Mouse (Mus musculus) left cerebral cortex, adult 2 months (tissue): ENCODE measurements around the gene Net1. TPM values are rescaled to one million over a fixed set of nuclear protein-coding genes. Genes with fewer than 3 reads are reported as not detected.

Source experiments
- DNase-seq, 2 experiments: peaks; one replicate each; pipeline ENCODE4 v3.0.0; 2021 to 2022; ENCODE audit warnings: low spot score in 2 of 2, mixed read lengths in 1 of 2; ENCODE audit errors: extremely low spot score in 1 of 2
- H3K27ac ChIP-seq: fragments of 200-600 bp; 2 replicates; pipeline ENCODE4 v1.8.1; 2022
- H3K4me3 ChIP-seq: fragments of 200-600 bp; 2 replicates; pipeline ENCODE4 v1.8.1; 2022
- CTCF ChIP-seq: fragments of 200-600 bp; IDR thresholded peaks from 2 replicates; pipeline ENCODE4 v1.8.1; 2022; ENCODE audit warnings: antibody characterized with exemption, mild to moderate bottlenecking, moderate library complexity
- intact Hi-C: fragments of 180-260 bp; cut with DNase I; formaldehyde crosslinking; loops from one replicate; pipeline ENCODE4 v1.15.1; 2025
- total RNA-seq, 2 experiments: library from RNA; stranded (reverse); gene quantifications; 2 replicates each; pipeline ENCODE4 v1.2.3; 2021

Net1 gene
- total RNA-seq, 2 experiments from 2014 or later = 54.9 to 73.7 TPM

DNA sequence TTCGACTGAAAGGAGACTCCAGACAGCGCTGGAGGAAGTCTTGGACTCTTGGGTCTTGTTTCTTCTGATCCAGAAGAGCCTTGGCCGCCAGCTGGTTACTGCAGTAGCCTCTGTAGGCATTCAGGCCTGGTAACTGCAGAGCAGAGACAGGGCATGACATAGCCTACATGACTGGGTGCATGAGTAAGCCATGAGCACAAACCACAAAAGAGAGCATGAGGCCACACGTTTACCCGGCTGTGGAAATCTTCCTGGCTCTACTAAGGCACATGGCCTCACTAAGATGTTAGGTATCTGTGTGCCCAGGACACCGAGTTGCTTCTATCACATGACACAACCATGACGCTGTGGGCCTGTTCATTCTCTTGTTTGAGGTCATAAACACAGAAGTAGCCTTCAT is 31.4 kb downstream of the Net1 start:
- H3K4me3 ChIP-seq = no peak overlapping the region
- no peak for TF ChIP-seq CTCF
- intact Hi-C loops = no loop called here
- no peak overlapping the region for H3K27ac ChIP-seq
- DNase-seq = no peak

DNA sequence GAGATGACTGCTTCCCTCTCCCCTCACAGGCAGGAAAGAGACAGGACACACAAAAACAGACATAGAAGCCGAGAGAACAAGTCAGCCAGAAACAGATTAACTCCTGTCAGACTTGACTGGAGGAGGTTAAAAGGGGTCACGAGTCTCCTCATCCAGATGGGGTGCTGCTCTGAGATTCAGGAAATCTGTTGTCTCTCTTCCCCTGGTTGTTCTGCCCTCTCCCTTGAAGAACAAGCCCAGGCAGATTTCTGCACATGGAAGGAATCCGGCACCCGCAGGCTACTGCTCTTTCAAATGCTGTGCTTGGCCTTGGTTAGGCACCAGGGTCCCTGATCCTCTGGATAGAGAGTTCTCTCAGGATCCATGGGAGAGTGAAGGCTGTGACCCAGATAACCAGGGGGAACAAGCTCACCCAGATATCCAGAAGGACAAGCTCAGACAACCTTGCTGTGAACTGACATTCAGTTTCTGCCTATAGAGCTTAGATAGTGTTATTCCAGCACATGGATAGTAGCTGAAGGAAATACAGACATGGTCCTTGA is 40.3 kb downstream of the Net1 start:
- Histone ChIP-seq H3K4me3 (no peak overlapping the region), H3K27ac (no peak overlapping the region)
- intact Hi-C loops = no loop called here
- TF ChIP-seq CTCF = no peak
- DNase-seq = no peak

DNA sequence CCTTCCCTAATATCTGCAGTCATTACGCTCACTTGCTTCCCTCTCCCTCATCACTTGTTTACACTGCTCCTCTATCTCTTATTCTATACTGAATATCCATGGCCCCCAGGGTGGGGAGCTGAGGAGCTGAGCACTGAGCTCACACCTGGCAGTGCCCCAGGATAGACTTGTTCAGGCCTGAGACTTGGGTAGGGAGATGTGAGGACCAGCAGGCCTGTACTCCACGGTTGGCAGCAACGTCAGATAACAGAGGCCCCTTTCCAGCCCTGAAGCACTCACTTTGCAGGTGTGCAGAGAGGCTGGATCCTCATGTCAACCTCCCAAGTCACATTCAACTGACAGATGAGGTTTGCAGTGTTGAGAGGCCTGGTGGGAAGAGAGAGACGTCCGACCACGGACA is 40.8 kb downstream of the Net1 start:
- no peak for DNase-seq
- Histone ChIP-seq H3K27ac (no peak overlapping the region), H3K4me3 (no peak overlapping the region)
- no peak for TF ChIP-seq CTCF
- intact Hi-C loops = no loop called here

DNA sequence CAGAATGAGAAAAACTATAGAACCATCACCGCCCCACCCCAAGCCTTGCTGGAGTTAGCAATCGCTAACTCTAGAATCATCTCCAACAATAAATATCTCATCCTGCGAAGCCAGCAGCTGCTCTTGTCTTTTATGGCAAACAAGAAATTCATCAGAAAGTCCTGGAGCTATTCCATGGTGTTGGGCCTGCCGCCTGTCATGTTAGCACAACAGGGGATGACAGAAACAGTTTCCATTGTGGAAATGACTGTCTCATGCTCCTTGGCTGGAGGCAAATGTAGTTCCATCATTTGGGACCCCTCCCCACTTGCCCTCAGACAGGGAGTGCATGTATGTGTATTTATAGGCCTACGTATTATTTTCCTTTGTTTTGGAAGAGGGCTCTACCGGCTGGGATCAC is 41.6 kb downstream of the Net1 start:
- Histone ChIP-seq H3K4me3 (no peak overlapping the region), H3K27ac (no peak overlapping the region)
- no peak for TF ChIP-seq CTCF
- intact Hi-C loops = no loop called here
- no peak for DNase-seq

DNA sequence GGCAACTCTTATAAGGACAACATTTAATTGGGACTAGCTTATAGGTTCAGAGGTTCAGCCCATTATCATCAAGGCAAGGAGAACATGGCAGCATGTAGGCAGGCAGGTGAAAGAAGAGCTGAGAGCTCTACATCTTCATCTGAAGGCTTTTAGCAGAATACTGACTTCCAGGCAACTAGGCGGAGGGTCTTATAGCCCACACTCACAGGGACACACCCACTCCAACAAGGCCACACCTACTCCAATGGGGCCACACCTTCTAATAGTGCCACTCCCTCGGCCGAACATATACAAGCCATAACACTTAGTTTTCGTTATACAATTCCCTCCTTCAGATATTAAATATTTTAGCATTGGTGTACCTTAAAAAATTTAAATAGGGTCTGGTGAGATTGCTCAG is 45.2 kb downstream of the Net1 start:
- DNase-seq = no peak
- intact Hi-C loops = no loop called here
- H3K27ac ChIP-seq = no peak overlapping the region
- TF ChIP-seq CTCF = no peak
- H3K4me3 ChIP-seq = no peak overlapping the region

DNA sequence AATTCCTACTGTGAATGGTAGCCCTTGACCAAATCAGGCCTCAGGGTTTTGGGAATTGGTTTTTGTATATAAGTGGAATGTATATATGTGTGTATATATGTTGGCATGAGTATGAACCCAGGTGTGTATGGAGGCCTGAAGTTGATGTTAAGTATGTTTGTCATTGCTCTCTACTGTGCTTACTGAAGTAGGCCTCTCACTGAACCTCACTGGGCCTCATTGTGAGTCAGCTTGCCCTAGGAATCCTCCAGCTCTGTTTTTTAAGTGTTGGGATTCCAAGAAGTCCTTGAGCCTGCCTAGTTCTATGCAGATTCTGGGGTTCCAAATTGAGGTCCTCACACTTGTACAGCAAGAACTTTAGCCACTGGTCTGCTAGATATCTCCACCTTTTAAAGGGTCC is 48.1 kb downstream of the Net1 start:
- TF ChIP-seq CTCF = no peak
- intact Hi-C loops = loop anchor here (5.0 kb wide), 1 partner anchor 93 kb away; no protein-coding TSS in a partner anchor
- DNase-seq = no peak
- H3K27ac ChIP-seq = no peak overlapping the region
- no peak overlapping the region for H3K4me3 ChIP-seq

DNA sequence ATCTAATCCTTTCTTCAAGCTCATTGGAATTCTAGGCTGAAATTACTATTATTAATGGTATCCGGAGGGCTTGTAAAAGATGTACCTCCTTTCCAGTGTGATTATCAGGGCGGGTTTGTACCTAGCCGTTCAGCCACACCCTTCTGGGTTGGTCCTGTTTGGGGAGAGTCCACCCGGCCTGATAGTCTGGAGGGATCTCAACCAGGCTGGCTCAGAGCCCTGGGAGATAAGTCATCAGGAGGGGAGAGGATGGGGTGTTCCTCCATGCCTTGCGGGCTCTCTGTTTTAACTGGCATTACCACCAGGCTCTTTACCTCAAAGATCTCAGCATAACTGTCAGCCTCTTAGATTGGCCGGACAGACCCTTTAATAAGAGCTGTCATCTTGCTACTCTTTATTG is 50.9 kb downstream of the Net1 start:
- TF ChIP-seq CTCF = no peak
- intact Hi-C loops = loop anchor here (5.0 kb wide), 1 partner anchor 90 kb away; no protein-coding TSS in a partner anchor
- Histone ChIP-seq H3K27ac (no peak overlapping the region), H3K4me3 (no peak overlapping the region)
- DNase-seq = no peak

DNA sequence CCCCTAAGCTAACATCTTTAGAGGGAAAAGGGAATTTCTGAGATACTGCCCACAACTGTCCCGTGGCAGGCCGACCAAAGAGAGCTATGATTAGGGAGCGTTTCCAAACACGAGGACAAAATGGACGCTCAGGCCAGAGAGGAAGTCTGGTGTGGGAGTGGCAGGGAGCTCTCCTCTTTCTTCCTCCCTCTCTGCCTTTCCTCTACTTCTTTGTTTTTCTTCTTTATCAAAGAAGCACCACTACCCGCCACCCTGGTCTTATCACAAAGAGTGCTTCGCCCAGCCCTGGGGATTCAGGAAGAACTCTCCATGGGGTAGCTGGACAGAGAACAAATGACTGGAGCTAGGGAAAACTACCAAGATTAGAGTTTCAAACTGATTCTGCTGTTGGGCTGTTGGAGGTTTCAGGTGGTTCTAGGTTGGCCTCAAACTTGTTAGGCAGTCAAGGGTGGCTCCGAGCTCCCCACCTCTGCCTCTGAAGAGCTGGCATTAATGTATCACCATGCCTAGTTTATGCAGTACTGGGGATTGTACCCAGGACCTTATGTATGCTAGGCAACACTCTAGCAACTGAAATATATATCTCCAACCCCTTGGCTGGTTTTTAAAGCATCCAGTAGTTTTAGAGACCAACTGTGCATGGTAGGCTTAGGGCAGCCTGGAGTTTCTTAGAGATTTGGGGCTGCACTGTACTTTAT is 51.5 kb downstream of the Net1 start:
- no peak for DNase-seq
- Histone ChIP-seq H3K4me3 (no peak overlapping the region), H3K27ac (no peak overlapping the region)
- no peak for TF ChIP-seq CTCF
- intact Hi-C loops = loop anchor here (5.0 kb wide), 1 partner anchor 89 kb away; no protein-coding TSS in a partner anchor

DNA sequence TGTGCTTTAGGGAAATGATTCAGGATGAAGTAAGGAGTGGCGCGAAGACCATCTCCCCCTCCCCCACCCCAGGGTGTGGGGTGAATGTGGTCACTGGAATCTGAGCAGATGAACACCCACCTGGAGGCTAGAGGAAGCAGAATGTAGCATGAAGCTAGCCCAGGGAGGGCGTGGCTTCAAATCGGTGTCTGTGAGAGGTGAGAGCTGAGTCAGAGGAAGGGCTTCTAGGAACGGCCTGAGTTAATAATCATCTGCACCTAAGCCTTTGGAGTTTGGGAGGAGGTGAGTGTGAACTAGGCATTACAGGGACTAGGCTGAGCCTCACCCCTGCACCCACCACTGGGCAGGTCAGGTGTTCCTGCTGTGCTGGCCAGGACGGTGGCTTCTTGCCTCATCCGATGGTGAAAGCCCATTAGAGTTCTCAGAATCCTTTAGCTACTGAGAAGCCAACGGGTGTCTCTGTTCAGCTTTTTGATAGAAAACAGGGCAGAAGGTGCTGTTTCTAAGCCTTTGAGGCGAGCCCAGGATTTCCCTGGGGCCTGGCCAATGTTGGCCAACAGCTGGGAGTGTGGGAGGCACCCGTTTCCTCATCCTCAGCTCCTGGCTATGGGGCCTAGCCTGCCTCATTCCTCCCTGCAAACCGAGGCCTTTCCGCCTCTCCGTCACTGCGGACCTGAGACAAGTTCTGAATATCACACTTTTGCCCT is 52.2 kb downstream of the Net1 start:
- intact Hi-C loops = loop anchor here (5.0 kb wide), 1 partner anchor 88 kb away; no protein-coding TSS in a partner anchor
- Histone ChIP-seq H3K4me3 (no peak overlapping the region), H3K27ac (no peak overlapping the region)
- no peak for DNase-seq
- TF ChIP-seq CTCF = no peak

DNA sequence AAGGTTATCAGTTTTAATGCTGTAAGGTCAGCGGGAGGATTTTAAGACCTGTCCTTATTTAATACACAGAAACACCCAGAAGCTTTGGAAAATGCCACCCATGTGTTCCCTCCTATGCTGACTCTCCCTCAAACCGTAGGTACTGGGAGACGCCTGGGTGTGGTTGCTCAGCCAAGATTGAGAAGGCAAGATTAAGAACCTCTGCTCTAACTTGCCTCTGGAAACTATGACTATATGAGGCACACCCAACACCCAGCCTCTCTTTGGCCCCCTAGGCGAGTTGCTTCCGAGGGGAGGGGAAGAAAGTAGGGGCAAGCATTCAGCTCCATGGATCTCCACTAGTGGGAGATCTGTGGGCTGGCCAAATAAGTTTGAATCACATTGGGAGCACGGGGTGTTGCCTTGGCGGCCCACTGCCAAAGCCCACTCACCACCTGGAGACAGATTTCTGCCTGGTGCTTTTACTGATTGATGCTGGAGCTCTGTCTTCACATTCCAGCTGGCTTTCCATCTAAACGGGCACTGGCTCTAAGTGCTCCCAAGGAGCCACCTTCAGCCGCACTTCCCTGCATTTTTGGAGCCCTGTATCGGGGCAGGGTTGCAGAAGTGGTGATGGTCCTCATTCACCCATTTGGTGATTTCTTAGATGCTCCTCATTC is 55.0 kb downstream of the Net1 start:
- H3K4me3 ChIP-seq = no peak overlapping the region
- TF ChIP-seq CTCF = no peak; the same call in 1 of the 2 replicates

DNA sequence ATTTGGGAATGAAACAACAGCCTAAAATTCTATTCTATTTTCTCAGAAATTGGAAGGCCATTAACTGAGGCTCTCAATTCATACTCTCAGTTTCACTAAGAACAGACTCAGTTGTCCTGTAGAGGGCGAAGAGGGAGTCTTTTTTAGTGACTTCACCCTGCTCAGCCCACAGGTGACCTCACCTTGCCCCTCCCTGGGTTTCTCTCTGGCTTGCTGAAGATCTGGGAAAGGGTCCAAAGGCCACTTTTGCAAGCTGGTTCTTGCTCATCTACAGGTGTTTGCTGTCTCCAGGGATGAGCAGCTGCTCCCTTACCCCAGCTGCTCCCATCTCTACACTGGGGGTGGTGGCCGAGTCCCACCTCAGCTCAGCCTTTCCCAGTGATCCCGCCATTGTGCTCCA is 55.7 kb downstream of the Net1 start:
- H3K27ac ChIP-seq = no peak overlapping the region
- no peak for DNase-seq
- TF ChIP-seq CTCF = no peak
- intact Hi-C loops = no loop called here
- H3K4me3 ChIP-seq = no peak overlapping the region

More for the DNA sequence above, 55.0 kb downstream of the Net1 start:
- intact Hi-C loops = no loop called here
- H3K27ac ChIP-seq = no peak overlapping the region
- peak in 1 of 2 experiments; percentile 63 for DNase-seq

DNA sequence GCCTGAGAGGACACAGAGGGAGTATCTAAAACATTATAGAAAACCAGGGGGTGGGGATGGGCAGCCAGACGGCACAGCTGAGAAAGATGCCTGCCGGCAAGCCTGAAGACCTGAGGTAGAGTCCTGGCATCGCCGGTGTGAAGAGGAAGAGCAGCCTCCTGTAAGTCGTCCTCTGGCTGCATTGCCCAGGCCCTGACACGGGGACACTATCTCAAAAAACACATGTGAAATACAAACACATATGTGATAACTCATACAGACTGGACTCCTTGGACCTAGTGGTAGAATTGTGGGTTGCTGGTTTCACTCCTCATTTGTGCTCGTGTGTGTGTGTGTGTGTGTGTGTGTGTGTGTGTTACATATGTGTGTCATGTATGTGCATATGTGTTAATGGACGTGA is 56.8 kb downstream of the Net1 start:
- no peak overlapping the region for H3K27ac ChIP-seq
- intact Hi-C loops = no loop called here
- TF ChIP-seq CTCF = no peak
- no peak overlapping the region for H3K4me3 ChIP-seq
- no peak for DNase-seq
